Mouse (Mus musculus) myocyte (in vitro differentiated cells): Measurements from ENCODE around the gene Hist1h4d. TPM values are rescaled to one million over a fixed set of nuclear protein-coding genes. Genes with fewer than 3 reads are reported as not detected.
"Not testable (repeated sequence)": the region's sequence is repeated elsewhere in the genome, so short reads cannot be mapped to it uniquely, and the experiment has no call there.

Experiments used
- H3K27me3 ChIP-seq: one replicate; pipeline ENCODE4 v1.6.1; 2011; ENCODE audit not compliant: control insufficient read depth, insufficient read depth, insufficient read length
- H3K36me3 ChIP-seq: one replicate; pipeline ENCODE4 v1.6.1; 2011; ENCODE audit not compliant: control insufficient read depth, insufficient read depth
- H3K4me2 ChIP-seq: one replicate; pipeline ENCODE4 v1.6.1; 2011; ENCODE audit warnings: low read depth, control low read depth
- H3K4me3 ChIP-seq: one replicate; pipeline ENCODE4 v1.5.1; 2011; ENCODE audit warnings: mild to moderate bottlenecking, control low read depth, moderate library complexity
- H3K79me2 ChIP-seq: one replicate; pipeline ENCODE4 v1.6.1; 2011; ENCODE audit not compliant: control insufficient read depth, insufficient read depth
- H3ac ChIP-seq: one replicate; pipeline ENCODE4 v1.6.1; 2011; ENCODE audit not compliant: control insufficient read depth, insufficient read length
- CEBPB ChIP-seq: IDR thresholded peaks from 2 replicates; pipeline ENCODE4 v1.6.1; 2011; ENCODE audit warnings: mild to moderate bottlenecking, moderate library complexity; ENCODE audit not compliant: poor library complexity, insufficient read depth, severe bottlenecking
- E2F4 ChIP-seq: IDR thresholded peaks from one replicate; pipeline ENCODE4 v1.6.1; 2011; ENCODE audit warnings: mild to moderate bottlenecking, control low read depth, moderate library complexity; ENCODE audit not compliant: insufficient read depth
- MAX ChIP-seq: IDR thresholded peaks from one replicate; pipeline ENCODE4 v1.6.1; 2011; ENCODE audit warnings: low read depth, mild to moderate bottlenecking, control low read depth
- MYOD1 ChIP-seq, 3 experiments: IDR thresholded peaks; one replicate each; pipeline ENCODE4 v1.6.1; 2011; ENCODE audit warnings: control low read depth in 2 of 3, low read depth in 2 of 3, mild to moderate bottlenecking in 2 of 3, moderate library complexity in 1 of 3; ENCODE audit not compliant: insufficient read length in 2 of 3, control insufficient read depth in 1 of 3
- MYOG ChIP-seq, 3 experiments: IDR thresholded peaks; one replicate each; pipeline ENCODE4 v1.6.1; 2011; ENCODE audit warnings: control low read depth in 2 of 3, low read depth in 2 of 3, mild to moderate bottlenecking in 2 of 3; ENCODE audit not compliant: insufficient read length in 2 of 3, control insufficient read depth in 1 of 3, insufficient read depth in 1 of 3
- POLR2A ChIP-seq: IDR thresholded peaks from one replicate; pipeline ENCODE4 v1.6.1; 2011; ENCODE audit warnings: low read depth, mild to moderate bottlenecking, control low read depth, moderate library complexity; ENCODE audit not compliant: insufficient read length
- POLR2AphosphoS2 ChIP-seq: IDR thresholded peaks from one replicate; pipeline ENCODE4 v1.6.1; 2011; ENCODE audit warnings: low read depth, control low read depth; ENCODE audit not compliant: insufficient read length
- REST ChIP-seq: IDR thresholded peaks from one replicate; pipeline ENCODE4 v1.6.1; 2011; ENCODE audit warnings: mild to moderate bottlenecking, control low read depth, moderate library complexity; ENCODE audit not compliant: insufficient read depth, insufficient read length
- SRF ChIP-seq: IDR thresholded peaks from one replicate; pipeline ENCODE4 v1.6.1; 2011; ENCODE audit warnings: low read depth; ENCODE audit not compliant: control insufficient read depth, insufficient read length
- TCF12 ChIP-seq: IDR thresholded peaks from one replicate; pipeline ENCODE4 v1.6.1; 2011; ENCODE audit warnings: mild to moderate bottlenecking, control low read depth; ENCODE audit not compliant: poor library complexity, insufficient read depth, severe bottlenecking
- TCF3 ChIP-seq: IDR thresholded peaks from one replicate; pipeline ENCODE4 v1.6.1; 2011; ENCODE audit warnings: low read depth, control low read depth; ENCODE audit not compliant: insufficient read length
- USF1 ChIP-seq: IDR thresholded peaks from one replicate; pipeline ENCODE4 v1.6.1; 2011; ENCODE audit warnings: low read depth, mild to moderate bottlenecking, control low read depth, moderate library complexity
- polyA plus RNA-seq: library from polyadenylated mRNA; unstranded; fragments of >200 nt; fragmentation: generic; extraction: Trizol; gene quantifications from one replicate; pipeline ENCODE4 v1.2.1, GENCODE M21; 2012; ENCODE audit warnings: missing spikeins

Hist1h4d gene
- polyA plus RNA-seq, 1 experiment = 1.8 TPM

GRCm38 (mm10) chr13:23622175-23622671 lies 40.8 kb downstream of the Hist1h4d start, which contains the start of gene Hist1h1e:
Gene Hist1h1e (minus strand): TSS chr13:23622558.
- not testable (repeated sequence) for H3K27me3 ChIP-seq, H3K36me3 ChIP-seq, H3ac ChIP-seq, H3K79me2 ChIP-seq
- peak within 1 kb of the TSS; percentile 93 for H3K4me2 ChIP-seq
- H3K4me3 ChIP-seq = peak within 1 kb of the TSS; percentile 87
- TF ChIP-seq E2F4 (peak; percentile 16), REST (peak; percentile 40), MYOG (IDR thresholded peaks at IDR 0.05; ENCODE audit: control insufficient read depth in 1 of 3, insufficient read depth in 1 of 3, insufficient read length in 2 of 3, low read depth in 2 of 3) (peak in 1 of 3 experiments; percentile 19), POLR2AphosphoS2 (peak; percentile 96), POLR2A (peak; percentile 89)

DNA sequence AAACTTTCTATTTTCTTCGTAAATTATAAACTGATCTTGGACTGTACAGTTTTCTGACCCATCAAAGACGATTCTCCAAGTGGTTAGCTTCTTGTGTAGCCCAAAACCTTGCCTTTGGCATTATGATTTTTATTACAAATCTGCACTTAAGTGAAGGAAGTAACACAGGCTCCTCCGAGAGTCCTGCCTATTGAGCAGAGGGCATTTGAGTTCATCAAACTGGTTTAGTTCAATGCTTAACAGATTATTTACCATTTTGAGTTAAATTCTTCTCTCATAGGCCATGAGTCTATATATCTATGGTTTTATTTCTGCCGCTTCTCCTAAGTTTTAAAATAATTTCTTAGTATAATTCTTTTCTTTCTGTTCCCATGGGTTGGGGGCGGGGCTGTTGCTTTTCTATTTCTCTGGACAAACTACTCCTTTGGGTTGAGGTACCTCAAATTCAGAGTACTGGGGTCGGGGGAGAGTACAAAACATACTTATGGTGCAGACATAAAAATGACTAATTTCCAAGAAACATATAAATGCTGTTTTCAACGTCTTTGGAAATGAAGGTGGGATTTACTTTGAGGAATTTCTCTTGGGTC lies 41.6 kb downstream of the Hist1h4d start:
- H3K27me3 ChIP-seq = no peaks in the 10 kb centered on the region

GRCm38 (mm10) chr13:23630653-23631052 lies 49.3 kb downstream of the Hist1h4d start:
- Histone ChIP-seq H3K4me2 (no peak overlapping the region), H3ac (no peak overlapping the region), H3K4me3 (no peak overlapping the region), H3K79me2 (no peaks in the 10 kb centered on the region), H3K27me3 (no peaks in the 10 kb centered on the region), H3K36me3 (no peaks in the 10 kb centered on the region)
- TF ChIP-seq POLR2AphosphoS2 (no peak), POLR2A (no peak), USF1 (no peak), MYOD1 (IDR thresholded peaks at IDR 0.05; ENCODE audit: control insufficient read depth in 1 of 3, insufficient read length in 2 of 3, low read depth in 2 of 3) (no peak), MYOG (IDR thresholded peaks at IDR 0.05; ENCODE audit: control insufficient read depth in 1 of 3, insufficient read depth in 1 of 3, insufficient read length in 2 of 3, low read depth in 2 of 3) (no peak), E2F4 (no peak), TCF12 (no peak), TCF3 (no peak), REST (no peak), MAX (no peak), SRF (no peak), CEBPB (no peak)

More for the DNA sequence above, 41.6 kb downstream of the Hist1h4d start:
- no peaks in the 10 kb centered on the region for H3K79me2 ChIP-seq
- peak overlapping the region; percentile 84 for H3K4me2 ChIP-seq
- H3K36me3 ChIP-seq = no peaks in the 10 kb centered on the region
- H3K4me3 ChIP-seq = peak overlapping the region; percentile 87
- no peak overlapping the region for H3ac ChIP-seq
- TF ChIP-seq USF1 (no peak), E2F4 (no peak), REST (no peak), POLR2AphosphoS2 (no peak), TCF3 (no peak)

Other genes with a start within 250 kb of the Hist1h4d start
- 4.3 TPM for gene Zfp322a, start 212.4 kb upstream of the Hist1h4d start, polyA plus RNA-seq
- gene Abt1, start 157.7 kb upstream of the Hist1h4d start, polyA plus RNA-seq = 7.4 TPM
- gene Btn1a1, start 115.7 kb upstream of the Hist1h4d start, polyA plus RNA-seq = 0.02 TPM
- gene Btn2a2, start 92.7 kb upstream of the Hist1h4d start, polyA plus RNA-seq = 0.20 TPM
- 21.5 TPM for gene Hist1h4h, start 50.5 kb upstream of the Hist1h4d start, polyA plus RNA-seq
- gene Hist1h2af, start 47.7 kb upstream of the Hist1h4d start, polyA plus RNA-seq = 24.4 TPM
- 3.3 TPM for gene Hist1h3g, start 46.2 kb upstream of the Hist1h4d start, polyA plus RNA-seq
- gene Hist1h2bh, start 38.2 kb upstream of the Hist1h4d start, polyA plus RNA-seq = 1.1 TPM
- 0.91 TPM for gene Hist1h3f, start 37.5 kb upstream of the Hist1h4d start, polyA plus RNA-seq
- 4.1 TPM for gene Hist1h4f, start 29.9 kb upstream of the Hist1h4d start, polyA plus RNA-seq
- 0.65 TPM for gene Hist1h1d, start 28.3 kb upstream of the Hist1h4d start, polyA plus RNA-seq
- gene Hist1h3e, start 19.2 kb upstream of the Hist1h4d start, polyA plus RNA-seq = 1.7 TPM
- 4.5 TPM for gene Hist1h2ae, start 10.4 kb upstream of the Hist1h4d start, polyA plus RNA-seq
- 7.8 TPM for gene Hist1h2bg, start 10.2 kb upstream of the Hist1h4d start, polyA plus RNA-seq
- gene Hist1h2bf, start 7.4 kb upstream of the Hist1h4d start, polyA plus RNA-seq = 2.1 TPM
- 1.6 TPM for gene Hist1h2ad, start 7.2 kb upstream of the Hist1h4d start, polyA plus RNA-seq
- 2.5 TPM for gene Hist1h3d, start 5.8 kb upstream of the Hist1h4d start, polyA plus RNA-seq
- gene Hist1h2be, start 39.5 kb downstream of the Hist1h4d start, polyA plus RNA-seq = 4.3 TPM
- 4.7 TPM for gene Hist1h1e, start 41.0 kb downstream of the Hist1h4d start, polyA plus RNA-seq
- gene Hist1h2ac, start 102.3 kb downstream of the Hist1h4d start, polyA plus RNA-seq = 1.3 TPM
- gene Hist1h2bc, start 102.6 kb downstream of the Hist1h4d start, polyA plus RNA-seq = 113 TPM
- 0.05 TPM for gene Hist1h1t, start 114.2 kb downstream of the Hist1h4d start, polyA plus RNA-seq
- gene Hist1h4c, start 116.9 kb downstream of the Hist1h4d start, polyA plus RNA-seq = 0.56 TPM
- 5.1 TPM for gene Hfe, start 129.3 kb downstream of the Hist1h4d start, polyA plus RNA-seq
- 273 TPM for gene Hist1h1c, start 157.2 kb downstream of the Hist1h4d start, polyA plus RNA-seq
- gene Hist1h3c, start 164.0 kb downstream of the Hist1h4d start, polyA plus RNA-seq = 2.5 TPM
- 1.3 TPM for gene Hist1h2bb, start 165.1 kb downstream of the Hist1h4d start, polyA plus RNA-seq
- gene Hist1h2ab, start 169.5 kb downstream of the Hist1h4d start, polyA plus RNA-seq = 2.1 TPM
- 1.3 TPM for gene Hist1h3b, start 170.7 kb downstream of the Hist1h4d start, polyA plus RNA-seq
- gene Hist1h4b, start 175.4 kb downstream of the Hist1h4d start, polyA plus RNA-seq = 5.5 TPM
- gene Hist1h4a, start 179.6 kb downstream of the Hist1h4d start, polyA plus RNA-seq = 4.2 TPM
- 1.3 TPM for gene Hist1h3a, start 180.8 kb downstream of the Hist1h4d start, polyA plus RNA-seq
- 0.98 TPM for gene Hist1h1a, start 182.1 kb downstream of the Hist1h4d start, polyA plus RNA-seq
- not detected for gene Trim38, start 188.3 kb downstream of the Hist1h4d start, polyA plus RNA-seq
- not detected for gene Slc17a2, start 225.4 kb downstream of the Hist1h4d start, polyA plus RNA-seq